Mouse (Mus musculus): Measurements from ENCODE around the gene Pgs1. TPM values are rescaled to one million over a fixed set of nuclear protein-coding genes. Genes with fewer than 3 reads are reported as not detected.

Gene Pgs1
- polyA plus RNA-seq, 1 experiment from 2014 or later: 27.4 TPM

GRCm38 (mm10) chr11:117965561-117965981 is 20.5 kb upstream of the Pgs1 start:
- Histone ChIP-seq H3K27me3 (ENCODE audit: control insufficient read depth, insufficient read depth, low read length) (peaks cover 29% of the 10 kb centered on the region), H3K9ac (ENCODE audit: low read depth, low read length) (no peak overlapping the region), H3K9me3 (replicated peaks; ENCODE audit: control insufficient read depth, low read length) (no peaks in the 10 kb centered on the region), H3K4me2 (0 out of 2 replicates have a peak overlapping the region, but pooled peaks have one; percentile 20), H3K4me1 (ENCODE audit: control insufficient read depth, insufficient read depth, low read length) (peaks cover 63% of the 10 kb centered on the region), H3K36me3 (ENCODE audit: control insufficient read depth, insufficient read depth, low read length) (no peaks in the 10 kb centered on the region), H3K27ac (ENCODE audit: low read depth, low read length) (no peak overlapping the region), H3K4me3 (ENCODE audit: low read depth, low read length) (no peak overlapping the region)
- ATAC-seq (replicated peaks; ENCODE audit: insufficient number of reproducible peaks, low FRiP score, low TSS enrichment): no peak
- WGBS (ENCODE audit: insufficient replicate concordance): 18% methylated on average over 9 of the region's 9 CpGs

- 33% methylated on average over 7 of the region's 7 CpGs for WGBS (ENCODE audit: insufficient replicate concordance)
- Histone ChIP-seq H3K9ac (ENCODE audit: low read depth, low read length) (no peak overlapping the region), H3K4me3 (ENCODE audit: low read depth, low read length) (peak overlapping the region; percentile 73; the same call in 1 of the 2 replicates), H3K9me3 (replicated peaks; ENCODE audit: control insufficient read depth, low read length) (no peaks in the 10 kb centered on the region), H3K4me1 (ENCODE audit: control insufficient read depth, insufficient read depth, low read length) (peaks cover 61% of the 10 kb centered on the region), H3K27ac (ENCODE audit: low read depth, low read length) (no peak overlapping the region), H3K36me3 (ENCODE audit: control insufficient read depth, insufficient read depth, low read length) (no peaks in the 10 kb centered on the region), H3K4me2 (peak overlapping the region; percentile 98), H3K27me3 (ENCODE audit: control insufficient read depth, insufficient read depth, low read length) (peaks cover 33% of the 10 kb centered on the region)
- ATAC-seq (replicated peaks; ENCODE audit: insufficient number of reproducible peaks, low FRiP score, low TSS enrichment): no peak
Measured at GRCm38 (mm10) chr11:117966506-117967100, 19.5 kb upstream of the Pgs1 start.

GRCm38 (mm10) chr11:117967249-117968015 is 18.7 kb upstream of the Pgs1 start:
- H3K27ac ChIP-seq (ENCODE audit: low read depth, low read length): no peak overlapping the region; the same call in 1 of the 2 replicates
- peak overlapping the region; percentile 74 for H3K9ac ChIP-seq (ENCODE audit: low read depth, low read length)
- H3K4me3 ChIP-seq (ENCODE audit: low read depth, low read length): peak overlapping the region; percentile 73
- peak overlapping the region; percentile 98 for H3K4me2 ChIP-seq
- H3K9me3 ChIP-seq (replicated peaks; ENCODE audit: control insufficient read depth, low read length): no peaks in the 10 kb centered on the region
- no peaks in the 10 kb centered on the region for H3K36me3 ChIP-seq (ENCODE audit: control insufficient read depth, insufficient read depth, low read length)
- peaks cover 33% of the 10 kb centered on the region for H3K27me3 ChIP-seq (ENCODE audit: control insufficient read depth, insufficient read depth, low read length)
- ATAC-seq (replicated peaks; ENCODE audit: insufficient number of reproducible peaks, low FRiP score, low TSS enrichment): no peak
- peaks cover 53% of the 10 kb centered on the region for H3K4me1 ChIP-seq (ENCODE audit: control insufficient read depth, insufficient read depth, low read length)
- WGBS (ENCODE audit: insufficient replicate concordance): 6% methylated on average over 34 of the region's 34 CpGs

- Histone ChIP-seq H3K36me3 (ENCODE audit: control insufficient read depth, insufficient read depth, low read length) (no peaks in the 10 kb centered on the region), H3K4me3 (ENCODE audit: low read depth, low read length) (peak overlapping the region; percentile 73), H3K4me1 (ENCODE audit: control insufficient read depth, insufficient read depth, low read length) (peaks cover 47% of the 10 kb centered on the region), H3K9me3 (replicated peaks; ENCODE audit: control insufficient read depth, low read length) (no peaks in the 10 kb centered on the region), H3K27ac (ENCODE audit: low read depth, low read length) (peak overlapping the region; percentile 93), H3K9ac (ENCODE audit: low read depth, low read length) (peak overlapping the region; percentile 74), H3K27me3 (ENCODE audit: control insufficient read depth, insufficient read depth, low read length) (peaks cover 35% of the 10 kb centered on the region), H3K4me2 (peak overlapping the region; percentile 98)
- ATAC-seq (replicated peaks; ENCODE audit: insufficient number of reproducible peaks, low FRiP score, low TSS enrichment): no peak
- under 1% methylated on average over 60 of the region's 64 CpGs for WGBS (ENCODE audit: insufficient replicate concordance)
Measured at GRCm38 (mm10) chr11:117968016-117968671, 17.9 kb upstream of the Pgs1 start.

- Histone ChIP-seq H3K36me3 (ENCODE audit: control insufficient read depth, insufficient read depth, low read length) (no peaks in the 10 kb centered on the region), H3K4me1 (ENCODE audit: control insufficient read depth, insufficient read depth, low read length) (peaks cover 46% of the 10 kb centered on the region), H3K27me3 (ENCODE audit: control insufficient read depth, insufficient read depth, low read length) (peaks cover 35% of the 10 kb centered on the region), H3K4me3 (ENCODE audit: low read depth, low read length) (peak overlapping the region; percentile 73), H3K9ac (ENCODE audit: low read depth, low read length) (peak overlapping the region; percentile 74), H3K9me3 (replicated peaks; ENCODE audit: control insufficient read depth, low read length) (no peaks in the 10 kb centered on the region), H3K4me2 (peak overlapping the region; percentile 98), H3K27ac (ENCODE audit: low read depth, low read length) (peak overlapping the region; percentile 93)
- WGBS (ENCODE audit: insufficient replicate concordance): under 1% methylated on average over 34 of the region's 34 CpGs
- peak; percentile 29 for ATAC-seq (replicated peaks; ENCODE audit: insufficient number of reproducible peaks, low FRiP score, low TSS enrichment)
Measured at GRCm38 (mm10) chr11:117968716-117969099, 17.4 kb upstream of the Pgs1 start.

GRCm38 (mm10) chr11:117969100-117969944 is 16.8 kb upstream of the Pgs1 start:
- Histone ChIP-seq H3K27ac (ENCODE audit: low read depth, low read length) (peak overlapping the region; percentile 93), H3K27me3 (ENCODE audit: control insufficient read depth, insufficient read depth, low read length) (peaks cover 37% of the 10 kb centered on the region), H3K4me1 (ENCODE audit: control insufficient read depth, insufficient read depth, low read length) (peaks cover 46% of the 10 kb centered on the region), H3K4me3 (ENCODE audit: low read depth, low read length) (peak overlapping the region; percentile 73), H3K36me3 (ENCODE audit: control insufficient read depth, insufficient read depth, low read length) (no peaks in the 10 kb centered on the region), H3K4me2 (peak overlapping the region; percentile 98), H3K9ac (ENCODE audit: low read depth, low read length) (peak overlapping the region; percentile 74), H3K9me3 (replicated peaks; ENCODE audit: control insufficient read depth, low read length) (no peaks in the 10 kb centered on the region)
- under 1% methylated on average over 50 of the region's 65 CpGs for WGBS (ENCODE audit: insufficient replicate concordance)
- peak; percentile 94 for ATAC-seq (replicated peaks; ENCODE audit: insufficient number of reproducible peaks, low FRiP score, low TSS enrichment)

GRCm38 (mm10) chr11:117969945-117970872 is 15.9 kb upstream of the Pgs1 start, which contains the start of gene Socs3:
Gene Socs3, minus strand, starts transcription at chr11:117970047.
- 10% methylated on average over 21 of the region's 21 CpGs for WGBS (ENCODE audit: insufficient replicate concordance)
- ATAC-seq (replicated peaks; ENCODE audit: insufficient number of reproducible peaks, low FRiP score, low TSS enrichment): peak; percentile 47; the same call in 1 of the 2 replicates
- peak within 1 kb of the TSS; percentile 74 for H3K9ac ChIP-seq (ENCODE audit: low read depth, low read length)
- H3K4me3 ChIP-seq (ENCODE audit: low read depth, low read length): peak within 1 kb of the TSS; percentile 73
- peak within 1 kb of the TSS; percentile 93 for H3K27ac ChIP-seq (ENCODE audit: low read depth, low read length)
- H3K9me3 ChIP-seq (replicated peaks; ENCODE audit: control insufficient read depth, low read length): no peaks in the 10 kb centered on the region
- H3K4me1 ChIP-seq (ENCODE audit: control insufficient read depth, insufficient read depth, low read length): peaks cover 46% of the 10 kb centered on the region
- H3K36me3 ChIP-seq (ENCODE audit: control insufficient read depth, insufficient read depth, low read length): no peaks in the 10 kb centered on the region
- peak within 1 kb of the TSS; percentile 98 for H3K4me2 ChIP-seq
- peaks cover 37% of the 10 kb centered on the region for H3K27me3 ChIP-seq (ENCODE audit: control insufficient read depth, insufficient read depth, low read length)

Measured in heart, embryonic 11.5 days (tissue).